In genomic region chr9:44721877-44722186, GRCm38 (mm10) we compare ENCODE assay signal across 8 mouse cellular contexts. TPM values are rescaled to one million over a fixed set of nuclear protein-coding genes. Genes with fewer than 3 reads are reported as not detected.
DNase-seq lines count a peak whose midpoint lies in the region; ATAC-seq and TF ChIP-seq lines count a peak whose summit lies in the region.

No protein-coding gene starts in this region.

- H3K4me2 ChIP-seq in lung, postnatal 0 days (replicated peaks; ENCODE audit: low read depth, low read length) = no peak overlapping the region
- peak overlapping the region; percentile 85 for H3K4me2 ChIP-seq in heart, embryonic 12.5 days
- H3K4me2 ChIP-seq in limb, embryonic 15.5 days = no peak overlapping the region
- H3K4me2 ChIP-seq in stomach, embryonic 16.5 days (ENCODE audit: low read depth, low read length) = peak overlapping the region; percentile 94

- no peak for ATAC-seq in lung, postnatal 0 days
- peak; percentile 7; the same call in 1 of the 2 replicates for ATAC-seq in heart, embryonic 12.5 days (ENCODE audit: insufficient number of reproducible peaks, low FRiP score)
- no peak for ATAC-seq in limb, embryonic 15.5 days (ENCODE audit: insufficient number of reproducible peaks, low FRiP score, low TSS enrichment, low read depth)
- no peak for ATAC-seq in stomach, embryonic 16.5 days (ENCODE audit: insufficient read depth, low FRiP score)
- no peak for ATAC-seq in megakaryocyte progenitor cell, adult 5-6 weeks (replicated peaks; ENCODE audit: poor library complexity)

- DNase-seq in lung, postnatal 0 days (ENCODE audit: low spot score) = no peak
- no peak for DNase-seq in lung, postnatal 14 days
- no peak for DNase-seq in urinary bladder, adult 2 months (ENCODE audit: low spot score)
- no peak for DNase-seq in embryo, embryonic 9.5 days (ENCODE audit: extremely low spot score)

- WGBS in lung, postnatal 0 days = 87% methylated on average over 3 of the region's 3 CpGs
- WGBS in heart, embryonic 12.5 days = 48% methylated on average over 3 of the region's 3 CpGs
- WGBS in limb, embryonic 15.5 days = 85% methylated on average over 3 of the region's 3 CpGs
- 69% methylated on average over 3 of the region's 3 CpGs for WGBS in stomach, embryonic 16.5 days

- H3K4me1 ChIP-seq in lung, postnatal 0 days (ENCODE audit: insufficient read depth, low read depth, low read length) = peaks cover 11% of the 10 kb centered on the region
- peaks cover 68% of the 10 kb centered on the region for H3K4me1 ChIP-seq in heart, embryonic 12.5 days (replicated peaks)
- H3K4me1 ChIP-seq in limb, embryonic 15.5 days = peaks cover 66% of the 10 kb centered on the region
- peaks cover 37% of the 10 kb centered on the region for H3K4me1 ChIP-seq in stomach, embryonic 16.5 days (ENCODE audit: control insufficient read depth, insufficient read depth, low read length)

- H3K36me3 ChIP-seq in lung, postnatal 0 days (ENCODE audit: insufficient read depth, low read length) = peaks cover under 1% of the 10 kb centered on the region; the same call in 1 of the 2 replicates
- peaks cover 23% of the 10 kb centered on the region for H3K36me3 ChIP-seq in heart, embryonic 12.5 days
- H3K36me3 ChIP-seq in limb, embryonic 15.5 days = peaks cover 50% of the 10 kb centered on the region
- H3K36me3 ChIP-seq in stomach, embryonic 16.5 days (ENCODE audit: control insufficient read depth, insufficient read depth, low read length) = no peaks in the 10 kb centered on the region

- no peak overlapping the region for H3K9ac ChIP-seq in lung, postnatal 0 days (replicated peaks; ENCODE audit: low read depth)
- 0 out of 2 replicates have a peak overlapping the region, but pooled peaks have one; percentile 79 for H3K9ac ChIP-seq in heart, embryonic 12.5 days
- no peak overlapping the region for H3K9ac ChIP-seq in limb, embryonic 15.5 days
- peak overlapping the region; percentile 82; the same call in 1 of the 2 replicates for H3K9ac ChIP-seq in stomach, embryonic 16.5 days (ENCODE audit: low read length)

- H3K4me3 ChIP-seq in lung, postnatal 0 days (ENCODE audit: low read depth, low read length) = 0 out of 2 replicates have a peak overlapping the region, but pooled peaks have one; percentile 38
- peak overlapping the region; percentile 74; the same call in 1 of the 2 replicates for H3K4me3 ChIP-seq in heart, embryonic 12.5 days
- H3K4me3 ChIP-seq in limb, embryonic 15.5 days = 0 out of 2 replicates have a peak overlapping the region, but pooled peaks have one; percentile 57
- H3K4me3 ChIP-seq in stomach, embryonic 16.5 days (replicated peaks; ENCODE audit: low read length) = peak overlapping the region; percentile 63; the same call in 1 of the 2 replicates

- TF ChIP-seq CTCF in lung, postnatal 0 days (IDR thresholded peaks at IDR 0.05) = no peak

- H3K9me3 ChIP-seq in lung, postnatal 0 days (ENCODE audit: low read length) = no peaks in the 10 kb centered on the region
- H3K9me3 ChIP-seq in heart, embryonic 12.5 days (replicated peaks) = no peaks in the 10 kb centered on the region
- H3K9me3 ChIP-seq in limb, embryonic 15.5 days = no peaks in the 10 kb centered on the region
- no peaks in the 10 kb centered on the region for H3K9me3 ChIP-seq in stomach, embryonic 16.5 days (replicated peaks; ENCODE audit: control insufficient read depth, low read length)

- no peaks in the 10 kb centered on the region for H3K27me3 ChIP-seq in lung, postnatal 0 days (replicated peaks; ENCODE audit: insufficient read depth, low read length)
- no peaks in the 10 kb centered on the region for H3K27me3 ChIP-seq in heart, embryonic 12.5 days (replicated peaks)
- no peaks in the 10 kb centered on the region for H3K27me3 ChIP-seq in limb, embryonic 15.5 days
- no peaks in the 10 kb centered on the region for H3K27me3 ChIP-seq in stomach, embryonic 16.5 days (ENCODE audit: control insufficient read depth, insufficient read depth, low read length)

- H3K27ac ChIP-seq in lung, postnatal 0 days (ENCODE audit: low read length) = 0 out of 2 replicates have a peak overlapping the region, but pooled peaks have one; percentile 14
- H3K27ac ChIP-seq in heart, embryonic 12.5 days (ENCODE audit: poor library complexity, severe bottlenecking) = peak overlapping the region; percentile 28; the same call in 1 of the 2 replicates
- peak overlapping the region; percentile 71 for H3K27ac ChIP-seq in limb, embryonic 15.5 days
- H3K27ac ChIP-seq in stomach, embryonic 16.5 days (ENCODE audit: low read length) = no peak overlapping the region

- TF ChIP-seq EP300 in lung, postnatal 0 days (IDR thresholded peaks at IDR 0.05) = no peak

RNA-seq across cellular contexts. Expression of gene Phldb1, which starts 13.2 kb away (rescaled TPM):
- 21.3 and 21.8 TPM in 2 replicates for polyA plus RNA-seq in lung, postnatal 0 days (2015; fragmentation: Nextera tagmentation; extraction: Ambion mirVana)
- polyA plus RNA-seq in heart, embryonic 12.5 days (2016; fragmentation: Nextera tagmentation; extraction: Ambion mirVana) = 34.8 and 36.9 TPM in 2 replicates
- polyA plus RNA-seq in limb, embryonic 15.5 days (2015; fragmentation: Nextera tagmentation; extraction: Ambion mirVana) = 37.8 and 39.2 TPM in 2 replicates
- polyA plus RNA-seq in stomach, embryonic 16.5 days (2015; fragmentation: Nextera tagmentation; extraction: Ambion mirVana) = 22.4 and 24.5 TPM in 2 replicates
- polyA plus RNA-seq in urinary bladder, adult 2 months (2012; rRNA removed) = 75.3 and 87.2 TPM in 2 replicates
- total RNA-seq in megakaryocyte progenitor cell, adult 5-6 weeks (2015) = 0.64 and 1.4 TPM in 2 replicates
- 2.7 and 5.7 TPM in 2 replicates for total RNA-seq in megakaryocyte progenitor cell, adult 5-6 weeks (2017)

RNA-seq across cellular contexts. Expression of gene Arcn1, which starts 45.8 kb away (rescaled TPM):
- polyA plus RNA-seq in lung, postnatal 0 days (2015; fragmentation: Nextera tagmentation; extraction: Ambion mirVana) = 92.3 and 104 TPM in 2 replicates
- polyA plus RNA-seq in heart, embryonic 12.5 days (2016; fragmentation: Nextera tagmentation; extraction: Ambion mirVana) = 151 and 160 TPM in 2 replicates
- polyA plus RNA-seq in limb, embryonic 15.5 days (2015; fragmentation: Nextera tagmentation; extraction: Ambion mirVana) = 221 and 223 TPM in 2 replicates
- 212 and 218 TPM in 2 replicates for polyA plus RNA-seq in stomach, embryonic 16.5 days (2015; fragmentation: Nextera tagmentation; extraction: Ambion mirVana)
- 64.2 and 77.2 TPM in 2 replicates for polyA plus RNA-seq in urinary bladder, adult 2 months (2012; rRNA removed)
- 169 and 181 TPM in 2 replicates for total RNA-seq in megakaryocyte progenitor cell, adult 5-6 weeks (2015)
- total RNA-seq in megakaryocyte progenitor cell, adult 5-6 weeks (2017) = 163 and 188 TPM in 2 replicates

RNA-seq across cellular contexts. Expression of gene Ift46, which starts 45.9 kb away (rescaled TPM):
- 81.4 and 91.7 TPM in 2 replicates for polyA plus RNA-seq in lung, postnatal 0 days (2015; fragmentation: Nextera tagmentation; extraction: Ambion mirVana)
- polyA plus RNA-seq in heart, embryonic 12.5 days (2016; fragmentation: Nextera tagmentation; extraction: Ambion mirVana) = 63.1 and 71.9 TPM in 2 replicates
- 106 and 117 TPM in 2 replicates for polyA plus RNA-seq in limb, embryonic 15.5 days (2015; fragmentation: Nextera tagmentation; extraction: Ambion mirVana)
- 76.3 and 77.3 TPM in 2 replicates for polyA plus RNA-seq in stomach, embryonic 16.5 days (2015; fragmentation: Nextera tagmentation; extraction: Ambion mirVana)
- 82.5 and 94.1 TPM in 2 replicates for polyA plus RNA-seq in urinary bladder, adult 2 months (2012; rRNA removed)
- total RNA-seq in megakaryocyte progenitor cell, adult 5-6 weeks (2015) = 33.3 and 34.0 TPM in 2 replicates
- total RNA-seq in megakaryocyte progenitor cell, adult 5-6 weeks (2017) = 25.9 and 38.9 TPM in 2 replicates

RNA-seq across cellular contexts. Expression of gene Treh, which starts 48.8 kb away (rescaled TPM):
- polyA plus RNA-seq in lung, postnatal 0 days (2015; fragmentation: Nextera tagmentation; extraction: Ambion mirVana) = not detected in 2 replicates
- polyA plus RNA-seq in heart, embryonic 12.5 days (2016; fragmentation: Nextera tagmentation; extraction: Ambion mirVana) = not detected in 2 replicates
- polyA plus RNA-seq in limb, embryonic 15.5 days (2015; fragmentation: Nextera tagmentation; extraction: Ambion mirVana) = not detected in 2 replicates
- polyA plus RNA-seq in stomach, embryonic 16.5 days (2015; fragmentation: Nextera tagmentation; extraction: Ambion mirVana) = not detected in 2 replicates
- not detected in 2 replicates for polyA plus RNA-seq in urinary bladder, adult 2 months (2012; rRNA removed)
- total RNA-seq in megakaryocyte progenitor cell, adult 5-6 weeks (2015) = not detected in 2 replicates
- not detected in 2 replicates for total RNA-seq in megakaryocyte progenitor cell, adult 5-6 weeks (2017)

Comparison
In these comparisons a context has a peak if more than half of its experiments do, and no peak if none do; other contexts are left out.
1. H3K4me2 ChIP-seq: peak in heart, embryonic 12.5 days (single experiment) and stomach, embryonic 16.5 days (single experiment); none in lung, postnatal 0 days (single experiment) and limb, embryonic 15.5 days (single experiment).
2. H3K9ac ChIP-seq: peak in heart, embryonic 12.5 days (single experiment) and stomach, embryonic 16.5 days (single experiment); none in lung, postnatal 0 days (single experiment) and limb, embryonic 15.5 days (single experiment).
3. Peak in every context shown above with its lines, with median percentiles within 50 percentile points of each other: H3K4me3 ChIP-seq.